Mouse (Mus musculus) E14TG2a.4 (cell line): Measurements from ENCODE around the gene Slit1.
A peak's percentile ranks its signal among the peaks of the same experiment; 100 is the strongest.

Source experiments
- H3K27me3 ChIP-seq: 2 replicates; pipeline ENCODE4 v1.6.1; 2014; ENCODE audit warnings: low read length, control low read depth; ENCODE audit not compliant: insufficient read depth
- H3K36me3 ChIP-seq: 2 replicates; pipeline ENCODE4 v1.6.1; 2014; ENCODE audit warnings: low read length, control low read depth; ENCODE audit not compliant: insufficient read depth
- H3K4me1 ChIP-seq: replicated peaks from 2 replicates; pipeline ENCODE4 v1.6.1; 2014; ENCODE audit warnings: low read depth, low read length, control low read depth
- H3K4me3 ChIP-seq: replicated peaks from 2 replicates; pipeline ENCODE4 v1.5.1; 2014; ENCODE audit warnings: mild to moderate bottlenecking, low read length
- H3K9me3 ChIP-seq: 2 replicates; pipeline ENCODE4 v1.6.1; 2014; ENCODE audit warnings: low read length, control low read depth
- CTCF ChIP-seq: conservative IDR thresholded peaks from 2 replicates; pipeline ENCODE4 v1.5.1; 2014; ENCODE audit warnings: low read length
- NANOG ChIP-seq: IDR thresholded peaks from 2 replicates; pipeline ENCODE4 v1.6.1; 2014; ENCODE audit warnings: borderline replicate concordance, low read length, mixed read lengths
- POU5F1 ChIP-seq: IDR thresholded peaks from 2 replicates; pipeline ENCODE4 v1.6.1; 2014; ENCODE audit warnings: low read length, borderline replicate concordance

Slit1 gene

DNA sequence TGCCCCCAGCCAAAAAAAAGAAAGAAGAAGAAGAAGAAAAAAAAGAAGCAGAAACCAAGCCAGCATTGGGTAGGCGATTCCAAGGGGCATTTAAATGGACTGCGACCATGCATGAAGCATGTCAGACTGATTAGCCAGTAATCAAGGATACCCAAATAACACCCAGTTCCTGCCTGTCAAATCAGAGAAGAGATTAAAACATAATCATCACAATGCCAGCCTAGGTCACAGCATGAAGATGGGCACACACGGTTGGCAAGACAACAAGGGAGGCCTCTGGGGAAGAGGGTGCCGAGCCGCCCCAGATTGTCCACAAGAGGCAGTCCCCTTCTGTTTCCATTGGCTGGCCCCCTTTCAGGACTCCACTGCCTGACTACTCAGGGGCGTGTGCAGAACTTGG is 108.5 kb downstream of the Slit1 start:
- H3K9me3 ChIP-seq = no peaks in the 10 kb centered on the region
- H3K4me1 ChIP-seq = peaks cover 7% of the 10 kb centered on the region
- TF ChIP-seq NANOG = no peak
- TF ChIP-seq POU5F1 = no peak
- no peak for TF ChIP-seq CTCF
- H3K36me3 ChIP-seq = no peaks in the 10 kb centered on the region
- H3K27me3 ChIP-seq = 0 out of 2 replicates have a peak, but pooled peaks cover 7% of the 10 kb centered on the region
- no peak overlapping the region for H3K4me3 ChIP-seq

DNA sequence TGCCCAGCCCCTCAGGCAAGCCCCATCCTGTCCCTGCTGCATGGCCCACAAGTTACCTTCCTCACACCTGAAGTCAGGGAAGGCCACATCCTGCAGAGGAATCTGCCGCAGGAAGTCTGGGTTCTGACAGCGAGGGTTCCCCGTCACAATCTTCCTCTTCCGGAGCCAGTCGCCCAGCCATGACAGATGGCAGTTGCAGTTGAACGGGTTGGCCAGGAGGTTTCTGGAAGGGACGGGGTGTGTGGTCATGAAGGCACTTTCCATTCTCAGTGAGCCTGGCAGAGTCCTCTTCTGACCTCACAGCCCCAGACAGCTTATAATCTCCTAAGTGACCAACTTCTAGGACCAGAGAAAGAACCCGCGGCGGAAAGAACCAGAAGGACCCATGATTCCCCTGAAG is 109.4 kb downstream of the Slit1 start:
- Histone ChIP-seq H3K4me1 (peaks cover 11% of the 10 kb centered on the region), H3K4me3 (no peak overlapping the region), H3K27me3 (0 out of 2 replicates have a peak, but pooled peaks cover 5% of the 10 kb centered on the region), H3K9me3 (no peaks in the 10 kb centered on the region), H3K36me3 (no peaks in the 10 kb centered on the region)
- TF ChIP-seq NANOG = no peak
- no peak for TF ChIP-seq POU5F1
- TF ChIP-seq CTCF = no peak

DNA sequence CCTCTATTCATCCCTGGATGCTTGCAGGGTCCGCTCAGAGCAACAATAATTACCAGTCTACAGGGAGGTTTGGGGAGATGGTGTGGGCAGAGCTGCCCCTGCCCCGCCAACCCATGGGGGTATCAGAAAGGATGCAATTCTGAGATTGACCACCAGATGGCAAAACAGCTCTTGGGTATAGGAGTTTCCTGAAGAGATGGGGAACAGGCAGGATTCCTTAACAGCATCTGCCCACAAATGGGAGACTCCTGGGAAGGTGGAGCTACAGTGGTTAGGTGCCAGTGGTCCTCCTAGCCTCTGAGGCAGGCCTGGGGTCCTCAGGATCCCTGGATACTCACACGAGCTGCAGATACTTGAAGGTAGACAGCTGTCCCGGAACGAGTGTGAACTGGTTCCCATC is 113.9 kb downstream of the Slit1 start:
- Histone ChIP-seq H3K27me3 (no peaks in the 10 kb centered on the region), H3K36me3 (no peaks in the 10 kb centered on the region), H3K9me3 (no peaks in the 10 kb centered on the region), H3K4me3 (no peak overlapping the region), H3K4me1 (peaks cover 17% of the 10 kb centered on the region)
- TF ChIP-seq POU5F1 (no peak), CTCF (peak; percentile 65)

DNA sequence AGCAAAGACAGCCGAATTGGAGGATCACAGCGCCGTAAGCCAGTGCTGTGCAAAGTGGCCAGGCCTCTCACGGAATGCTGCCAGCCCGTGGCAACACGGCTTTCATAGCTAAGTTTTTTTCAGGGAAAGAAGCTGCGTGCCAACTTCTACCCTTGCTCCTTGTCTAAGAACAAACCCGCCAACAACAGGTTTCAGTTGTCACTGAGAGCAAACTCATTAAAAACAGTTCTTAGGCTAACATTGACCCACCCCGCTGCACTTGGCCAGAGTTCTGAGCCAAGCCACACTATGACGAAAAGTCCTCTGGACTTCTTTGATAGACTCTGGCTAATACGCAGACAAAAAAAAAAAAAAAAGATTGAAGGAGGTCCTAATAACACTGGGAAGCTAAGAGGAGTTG is 114.5 kb downstream of the Slit1 start:
- Histone ChIP-seq H3K4me1 (peaks cover 13% of the 10 kb centered on the region), H3K4me3 (no peak overlapping the region), H3K36me3 (no peaks in the 10 kb centered on the region), H3K9me3 (no peaks in the 10 kb centered on the region), H3K27me3 (no peaks in the 10 kb centered on the region)
- TF ChIP-seq NANOG (no peak), CTCF (no peak), POU5F1 (no peak)

DNA sequence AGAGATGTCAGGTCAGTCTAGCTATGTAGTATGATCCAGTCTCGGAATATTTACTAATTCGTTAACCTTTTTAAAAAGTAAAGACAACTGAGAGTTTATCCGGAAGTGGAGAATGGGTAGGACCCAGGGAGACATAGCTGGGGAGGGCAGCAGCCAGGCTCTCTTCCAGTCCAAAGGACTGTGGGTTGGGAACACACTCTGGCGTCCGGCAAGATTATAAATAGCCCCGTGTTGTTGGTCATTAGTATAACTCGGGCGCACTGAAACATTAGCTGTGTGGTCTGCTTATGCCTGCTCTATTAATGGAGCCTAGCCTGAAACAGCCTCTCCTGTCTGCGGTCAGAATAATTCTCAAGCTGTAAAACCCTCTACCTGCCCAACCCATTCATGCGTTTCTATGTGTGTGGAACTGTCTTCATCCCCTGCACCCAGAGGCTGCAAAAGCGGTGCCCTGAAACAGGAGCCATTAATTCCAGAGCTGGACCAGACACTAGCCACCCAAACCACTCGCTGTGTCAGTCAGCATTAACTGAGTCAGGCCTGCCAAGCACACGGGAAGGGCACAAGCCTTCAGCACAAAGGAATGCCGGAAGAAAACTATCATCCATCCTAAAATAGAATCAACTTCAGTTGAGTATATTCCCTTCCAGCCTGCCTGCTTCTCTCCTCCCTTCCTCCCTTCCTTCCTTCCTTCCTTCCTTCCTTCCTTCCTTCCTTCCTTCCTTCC is 122.9 kb downstream of the Slit1 start:
- Histone ChIP-seq H3K36me3 (no peaks in the 10 kb centered on the region), H3K4me3 (no peak overlapping the region), H3K27me3 (peaks cover 20% of the 10 kb centered on the region), H3K4me1 (no peaks in the 10 kb centered on the region), H3K9me3 (no peaks in the 10 kb centered on the region)
- TF ChIP-seq CTCF (no peak), NANOG (no peak), POU5F1 (no peak)

DNA sequence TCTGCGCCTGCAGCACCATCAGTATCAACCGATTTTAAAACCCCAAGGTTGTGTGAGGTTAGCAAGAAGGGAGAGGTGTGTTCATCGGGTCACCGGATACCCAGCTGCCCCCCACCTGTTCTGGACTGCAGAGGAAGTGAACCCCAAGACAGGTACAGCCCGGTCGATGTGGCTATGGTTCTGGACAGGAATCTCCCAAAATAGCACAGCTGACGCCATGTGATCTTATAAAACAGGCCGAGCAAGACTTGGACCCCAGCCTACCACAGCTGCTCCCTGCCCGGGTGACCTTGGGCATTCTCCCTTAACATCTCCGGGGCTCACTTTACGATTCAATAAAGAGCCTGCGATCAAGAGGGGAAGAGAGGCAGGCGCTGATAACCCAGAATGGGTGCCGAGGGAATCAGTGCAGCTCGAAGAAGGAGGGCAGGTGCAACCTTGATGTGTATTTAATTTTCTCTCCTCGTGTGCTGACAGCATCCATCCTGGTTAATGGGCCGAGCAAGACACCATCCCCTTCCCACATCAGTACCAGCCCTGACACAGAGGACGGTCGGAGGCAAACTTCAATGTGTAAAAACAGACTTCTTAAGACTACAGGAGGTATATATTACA is 124.6 kb downstream of the Slit1 start:
- Histone ChIP-seq H3K4me3 (no peak overlapping the region), H3K4me1 (no peaks in the 10 kb centered on the region), H3K36me3 (no peaks in the 10 kb centered on the region), H3K27me3 (peaks cover 34% of the 10 kb centered on the region), H3K9me3 (no peaks in the 10 kb centered on the region)
- no peak for TF ChIP-seq POU5F1
- no peak for TF ChIP-seq CTCF
- TF ChIP-seq NANOG = no peak

DNA sequence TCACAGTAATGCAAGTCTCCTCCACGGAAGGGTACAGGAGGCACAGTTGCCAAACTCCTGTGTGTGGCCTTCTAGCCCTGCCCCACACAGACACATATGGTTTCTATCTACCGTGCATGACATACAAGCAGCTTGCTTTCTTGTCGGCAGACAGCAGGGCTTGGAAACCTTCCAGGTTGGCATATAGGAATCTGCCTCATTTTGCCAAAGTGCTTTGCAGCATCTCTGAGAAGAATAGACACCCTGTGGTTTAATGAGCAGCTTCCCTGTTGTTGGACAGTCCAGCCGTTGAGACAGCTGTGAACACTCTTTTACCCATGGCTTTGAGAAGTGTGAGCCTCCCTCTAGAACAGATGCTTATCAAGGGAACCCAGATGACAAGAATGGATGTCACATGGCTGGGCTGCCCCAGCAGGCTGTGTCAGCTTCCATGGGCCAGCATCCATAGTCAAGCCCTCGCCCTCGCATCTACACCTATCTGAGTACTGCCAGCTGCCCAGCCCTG is 125.3 kb downstream of the Slit1 start:
- peaks cover 2% of the 10 kb centered on the region for H3K4me1 ChIP-seq

DNA sequence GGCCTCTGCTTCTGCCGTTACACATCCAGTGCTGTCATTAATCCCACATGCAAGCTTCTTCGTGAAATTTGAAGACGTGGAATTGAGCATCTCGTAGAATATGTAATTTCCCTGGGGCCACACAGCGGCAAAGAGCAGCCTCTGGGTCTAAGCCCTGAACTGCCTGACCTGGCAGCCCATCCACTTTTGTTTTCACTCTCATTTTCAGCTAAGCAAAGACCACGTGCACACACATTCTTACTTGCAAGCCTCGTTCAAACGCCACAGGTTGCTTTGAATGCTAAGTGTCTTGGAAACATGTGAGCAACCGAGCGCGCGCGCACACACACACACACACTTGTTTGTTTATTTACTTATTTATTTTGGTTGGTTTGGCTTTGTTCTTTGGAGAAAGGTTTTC is 126.4 kb downstream of the Slit1 start:
- H3K4me3 ChIP-seq = no peak overlapping the region
- peaks cover 32% of the 10 kb centered on the region for H3K27me3 ChIP-seq
- no peaks in the 10 kb centered on the region for H3K9me3 ChIP-seq
- TF ChIP-seq NANOG (no peak), POU5F1 (no peak), CTCF (no peak)
- H3K36me3 ChIP-seq = no peaks in the 10 kb centered on the region
- H3K4me1 ChIP-seq = peaks cover 4% of the 10 kb centered on the region

More for the DNA sequence above, 125.3 kb downstream of the Slit1 start:
- no peaks in the 10 kb centered on the region for H3K9me3 ChIP-seq
- H3K36me3 ChIP-seq = no peaks in the 10 kb centered on the region
- TF ChIP-seq CTCF = no peak
- peaks cover 33% of the 10 kb centered on the region for H3K27me3 ChIP-seq
- H3K4me3 ChIP-seq = no peak overlapping the region

DNA sequence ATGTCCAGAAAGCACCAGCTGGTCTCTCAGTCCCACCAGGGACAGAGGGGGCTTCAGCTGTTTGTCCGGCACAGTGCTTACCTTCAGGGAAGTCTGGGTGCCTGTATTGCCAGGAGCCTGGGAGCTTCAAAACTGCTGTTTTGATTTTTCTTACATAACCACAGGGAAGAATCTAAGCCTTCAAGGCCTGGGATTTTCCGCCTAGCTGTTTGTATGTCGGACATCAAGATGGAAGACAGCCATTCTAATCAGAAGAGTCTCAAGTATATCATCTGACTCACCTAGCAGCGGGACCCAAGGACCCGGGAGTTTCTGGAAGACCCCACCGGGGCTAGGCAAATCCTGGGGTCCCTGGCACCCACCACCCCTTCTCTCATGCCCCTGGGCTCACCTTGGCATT is 127.2 kb downstream of the Slit1 start:
- TF ChIP-seq POU5F1 = no peak
- TF ChIP-seq CTCF = no peak
- no peak for TF ChIP-seq NANOG
- Histone ChIP-seq H3K4me3 (no peak overlapping the region), H3K27me3 (peaks cover 32% of the 10 kb centered on the region), H3K36me3 (no peaks in the 10 kb centered on the region), H3K4me1 (peaks cover 4% of the 10 kb centered on the region), H3K9me3 (no peaks in the 10 kb centered on the region)
